Mouse (Mus musculus) cerebellum, adult 2 months (tissue): ENCODE results near the gene Spag8.

Experiments
- CTCF ChIP-seq: fragments of 200-500 bp; IDR thresholded peaks from 2 replicates; pipeline ENCODE4 v1.5.1; 2011; ENCODE audit warnings: low read depth, mild to moderate bottlenecking, control low read depth, low read length, moderate library complexity, borderline replicate concordance; ENCODE audit not compliant: insufficient read depth
- POLR2A ChIP-seq: fragments of 200-500 bp; IDR thresholded peaks from 2 replicates; pipeline ENCODE4 v1.6.1; 2011; ENCODE audit warnings: low read length, control low read depth, borderline replicate concordance; ENCODE audit not compliant: insufficient read depth

DNA sequence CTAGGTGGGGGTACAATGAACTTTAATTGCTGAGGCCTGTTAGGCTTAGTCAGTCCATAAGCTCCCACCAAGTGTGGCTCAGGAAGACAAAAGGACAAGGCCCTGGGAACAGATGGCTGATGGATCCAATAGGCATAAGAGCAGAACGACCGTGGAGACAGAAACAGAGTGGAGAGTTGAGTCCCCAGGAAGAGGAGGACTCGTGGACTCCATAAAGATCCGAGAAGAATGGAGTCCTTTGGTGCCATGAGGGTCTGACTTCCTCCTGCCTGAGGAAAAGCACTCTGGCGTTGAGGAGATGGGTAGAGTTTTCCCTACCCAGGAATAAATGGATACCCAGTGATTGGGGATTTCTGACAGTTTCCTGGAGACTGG is 22.7 kb downstream of the Spag8 start:
- TF ChIP-seq POLR2A: no peak
- no peak for TF ChIP-seq CTCF
